Mouse (Mus musculus) liver, embryonic 12.5 days (tissue): ENCODE results near the gene Mink1. TPM values are rescaled to one million over a fixed set of nuclear protein-coding genes. Genes with fewer than 3 reads are reported as not detected.
"Not testable (repeated sequence)": the region's sequence is repeated elsewhere in the genome, so short reads cannot be mapped to it uniquely, and the experiment has no call there.

Experiments used
- ATAC-seq: fragments of 200-750 bp; cut with Nextera tagmentation; 2 replicates; pipeline ENCODE4 v1.8.0; 2017; ENCODE audit warnings: moderate number of reproducible peaks, mild to moderate bottlenecking, moderate library complexity
- H3K27ac ChIP-seq: fragments of 300-500 bp; sonication (generic); 2 replicates; pipeline ENCODE4 v1.5.1; 2016; ENCODE audit warnings: mild to moderate bottlenecking
- H3K27me3 ChIP-seq: fragments of 300-500 bp; sonication (generic); replicated peaks from 2 replicates; pipeline ENCODE4 v1.6.1; 2016; ENCODE audit warnings: mild to moderate bottlenecking, moderate library complexity
- H3K36me3 ChIP-seq: fragments of 300-500 bp; sonication (generic); 2 replicates; pipeline ENCODE4 v1.6.1; 2016; ENCODE audit warnings: mild to moderate bottlenecking, moderate library complexity
- H3K4me1 ChIP-seq: fragments of 300-500 bp; sonication (generic); 2 replicates; pipeline ENCODE4 v1.6.1; 2016
- H3K4me2 ChIP-seq: fragments of 300-500 bp; sonication (generic); 2 replicates; pipeline ENCODE4 v1.6.1; 2016; ENCODE audit warnings: mild to moderate bottlenecking, moderate library complexity
- H3K4me3 ChIP-seq: fragments of 300-500 bp; sonication (generic); 2 replicates; pipeline ENCODE4 v1.5.1; 2016; ENCODE audit warnings: mild to moderate bottlenecking, moderate library complexity
- H3K9ac ChIP-seq: fragments of 300-500 bp; sonication (generic); 2 replicates; pipeline ENCODE4 v1.6.1; 2016; ENCODE audit warnings: mild to moderate bottlenecking, moderate library complexity
- H3K9me3 ChIP-seq: fragments of 300-500 bp; sonication (generic); replicated peaks from 2 replicates; pipeline ENCODE4 v1.6.1; 2016; ENCODE audit warnings: mild to moderate bottlenecking, moderate library complexity
- WGBS: fragments of 180-500 bp; shearing (Covaris S2); methylation state at CpG from one replicate; pipeline ENCODE4 v1.1.7; 2016; ENCODE audit not compliant: insufficient replicate concordance; 5-methylcytosine and 5-hydroxymethylcytosine counted together
- polyA plus RNA-seq: library from polyadenylated mRNA; unstranded; fragments of >200 nt; fragmentation: Nextera tagmentation; extraction: Ambion mirVana; gene quantifications from 2 replicates; pipeline ENCODE4 v1.2.1, GENCODE M21; 2016

Mink1 gene
- 8.3 and 8.7 TPM in 2 replicates for polyA plus RNA-seq

DNA sequence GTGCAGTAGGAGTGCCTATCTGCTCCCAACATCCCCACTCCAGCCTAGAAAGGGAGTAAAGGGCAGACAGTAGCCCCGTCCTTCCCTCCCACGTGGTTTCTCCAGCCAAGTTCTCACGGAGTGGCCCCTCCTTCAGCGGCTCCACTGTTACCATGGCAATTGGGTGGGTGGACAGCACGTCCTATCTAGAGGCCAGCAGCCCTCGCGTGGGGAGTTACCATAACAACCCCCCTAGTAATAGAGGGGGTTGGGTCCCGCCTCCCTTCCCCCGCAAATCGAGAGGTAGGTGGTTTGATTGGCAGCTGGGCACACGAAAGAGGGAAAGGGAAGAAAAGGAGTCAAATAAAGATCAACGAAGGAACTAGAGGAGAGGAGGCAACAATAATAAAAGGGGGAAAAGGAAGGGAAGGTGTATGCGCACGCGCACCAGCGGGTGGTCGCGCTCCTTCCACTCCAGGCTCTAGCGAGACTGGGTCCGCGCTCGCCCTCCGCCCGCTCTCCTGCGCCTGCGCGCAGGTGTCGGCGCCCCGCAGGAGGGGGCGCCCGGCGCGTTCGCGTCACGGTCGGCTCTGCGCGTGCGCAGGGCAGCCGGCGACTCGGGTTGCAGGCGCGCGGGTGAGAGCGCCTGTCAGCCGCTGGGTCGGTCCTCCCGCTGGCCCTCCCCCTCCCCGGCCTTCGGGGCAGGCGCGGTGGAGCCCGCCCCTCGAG is at the start of gene Mink1:
Gene Mink1 (plus strand): TSS at position 595 of the 708 bp plus-strand sequence.
- Histone ChIP-seq H3K9ac (peak within 1 kb of the TSS; percentile 85), H3K4me2 (peak within 1 kb of the TSS; percentile 99), H3K4me3 (peak within 1 kb of the TSS; percentile 68), H3K27ac (peak within 1 kb of the TSS; percentile 73), H3K36me3 (peaks cover 5% of the 10 kb centered on the region; the same call in 1 of the 2 replicates), H3K4me1 (peaks cover 54% of the 10 kb centered on the region), H3K9me3 (no peaks in the 10 kb centered on the region), H3K27me3 (no peaks in the 10 kb centered on the region)
- ATAC-seq, result peak; percentile 83
- under 1% methylated on average over 44 of the region's 57 CpGs for WGBS

GRCm38 (mm10) chr11:70513520-70513919 is 49.2 kb upstream of the Mink1 start:
- H3K9ac ChIP-seq, result no peak overlapping the region
- H3K36me3 ChIP-seq, result no peaks in the 10 kb centered on the region
- ATAC-seq, result no peak
- H3K4me1 ChIP-seq, result peaks cover 25% of the 10 kb centered on the region
- H3K27me3 ChIP-seq, result peaks cover 34% of the 10 kb centered on the region
- 68% methylated on average over 11 of the region's 11 CpGs for WGBS
- no peak overlapping the region for H3K4me3 ChIP-seq
- H3K9me3 ChIP-seq, result no peaks in the 10 kb centered on the region
- no peak overlapping the region for H3K4me2 ChIP-seq
- no peak overlapping the region for H3K27ac ChIP-seq

DNA sequence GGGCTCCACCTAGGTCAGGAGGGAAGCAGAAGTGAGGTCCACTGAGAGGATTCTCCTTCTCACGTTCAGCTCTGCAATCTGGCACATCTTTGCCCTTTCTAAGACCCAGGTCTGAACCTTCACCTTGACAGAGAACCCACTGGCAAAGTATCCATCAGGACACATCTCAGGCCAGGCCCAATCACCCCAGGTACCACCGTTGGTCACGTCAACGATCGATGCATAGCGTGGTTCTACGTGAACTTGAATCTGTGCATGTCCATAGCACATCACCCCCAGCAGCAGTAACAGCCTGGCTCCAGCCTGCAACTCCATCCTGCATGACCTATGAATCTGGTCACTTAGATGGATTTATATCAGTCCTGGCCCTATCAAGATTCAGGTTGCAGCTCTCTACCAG is 48.4 kb upstream of the Mink1 start, which contains the start of gene Vmo1:
Gene Vmo1 (minus strand): TSS at position 329 of the 400 bp plus-strand sequence.
- no peaks in the 10 kb centered on the region for H3K36me3 ChIP-seq
- no peak within 1 kb of the TSS for H3K4me3 ChIP-seq
- 75% methylated on average over 7 of the region's 7 CpGs for WGBS
- no peak for ATAC-seq
- no peak within 1 kb of the TSS for H3K27ac ChIP-seq
- H3K9ac ChIP-seq, result no peak within 1 kb of the TSS
- H3K4me2 ChIP-seq, result no peak within 1 kb of the TSS
- H3K9me3 ChIP-seq, result no peaks in the 10 kb centered on the region
- H3K4me1 ChIP-seq, result peaks cover 33% of the 10 kb centered on the region
- peaks cover 29% of the 10 kb centered on the region for H3K27me3 ChIP-seq

GRCm38 (mm10) chr11:70516352-70516751 is 46.3 kb upstream of the Mink1 start:
- 16% methylated on average over 2 of the region's 2 CpGs for WGBS
- ATAC-seq, result no peak

DNA sequence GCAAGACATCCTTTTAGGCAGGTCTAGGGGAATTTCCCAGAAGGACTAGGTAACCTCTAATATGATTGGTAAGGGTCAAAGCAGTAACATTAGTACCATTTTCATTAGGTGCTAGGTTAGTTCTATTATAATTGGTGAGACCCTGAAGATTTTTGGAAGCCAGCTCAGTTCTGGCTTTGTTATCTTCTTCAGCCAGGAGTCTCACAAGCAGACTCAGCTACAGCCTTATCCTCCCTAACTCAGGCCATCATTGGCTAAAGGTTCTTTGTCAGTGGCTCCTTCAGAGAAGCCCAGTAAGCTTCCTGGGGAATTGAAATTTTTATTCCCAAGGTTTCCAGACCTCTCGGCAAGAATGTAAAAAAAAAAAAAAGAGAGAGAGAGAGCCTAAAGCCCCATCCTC is 44.2 kb upstream of the Mink1 start:
- H3K9me3 ChIP-seq, result no peaks in the 10 kb centered on the region
- H3K27ac ChIP-seq, result 0 out of 2 replicates have a peak overlapping the region, but pooled peaks have one; percentile 0
- no peak for ATAC-seq
- H3K4me1 ChIP-seq, result peaks cover 32% of the 10 kb centered on the region
- H3K9ac ChIP-seq, result no peak overlapping the region
- no peak overlapping the region for H3K4me3 ChIP-seq
- H3K27me3 ChIP-seq, result peaks cover 33% of the 10 kb centered on the region
- peak overlapping the region; percentile 56; the same call in 1 of the 2 replicates for H3K4me2 ChIP-seq
- 28% methylated on average over 1 of the region's 1 CpGs for WGBS
- no peaks in the 10 kb centered on the region for H3K36me3 ChIP-seq

More at GRCm38 (mm10) chr11:70516352-70516751, 46.3 kb upstream of the Mink1 start:
- Histone ChIP-seq H3K4me2 (no peak overlapping the region), H3K9me3 (no peaks in the 10 kb centered on the region), H3K4me3 (no peak overlapping the region), H3K4me1 (peaks cover 39% of the 10 kb centered on the region), H3K9ac (no peak overlapping the region), H3K27me3 (peaks cover 32% of the 10 kb centered on the region), H3K27ac (no peak overlapping the region), H3K36me3 (no peaks in the 10 kb centered on the region)

DNA sequence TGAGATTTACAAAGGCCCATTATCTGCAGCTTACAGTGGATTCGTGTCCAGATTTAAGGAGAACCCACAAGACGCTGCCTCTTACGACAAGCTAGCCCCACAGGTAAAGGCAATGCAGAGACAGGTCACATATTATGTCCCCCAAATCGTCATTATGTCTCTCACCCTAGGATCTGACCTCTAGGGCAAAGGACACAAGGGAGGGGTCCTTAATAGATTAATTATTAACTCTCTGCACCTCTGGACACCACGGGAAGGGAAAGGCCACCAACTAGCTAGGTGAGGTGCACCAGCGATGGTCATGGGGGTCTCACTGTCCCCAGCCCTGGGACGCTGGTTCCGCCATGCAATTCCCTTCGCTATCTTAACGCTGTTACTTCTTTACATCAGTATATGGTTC is 43.8 kb upstream of the Mink1 start, which contains the start of gene Gltpd2:
Gene Gltpd2 (plus strand): TSS at position 274 of the 400 bp plus-strand sequence.
- WGBS, result 61% methylated on average over 10 of the region's 10 CpGs

GRCm38 (mm10) chr11:70520178-70520769 is 42.4 kb upstream of the Mink1 start:
- Histone ChIP-seq H3K9ac (peak overlapping the region; percentile 36), H3K36me3 (no peaks in the 10 kb centered on the region), H3K27me3 (peaks cover 26% of the 10 kb centered on the region), H3K9me3 (no peaks in the 10 kb centered on the region), H3K4me1 (peaks cover 39% of the 10 kb centered on the region), H3K27ac (peak overlapping the region; percentile 69), H3K4me2 (peak overlapping the region; percentile 56), H3K4me3 (peak overlapping the region; percentile 41)
- no peak for ATAC-seq
- 22% methylated on average over 41 of the region's 41 CpGs for WGBS

More for the DNA sequence above, 43.8 kb upstream of the Mink1 start, which contains the start of gene Gltpd2:
- Histone ChIP-seq H3K4me3 (peak within 1 kb of the TSS; percentile 41), H3K27ac (peak within 1 kb of the TSS; percentile 69), H3K4me2 (peak within 1 kb of the TSS; percentile 56), H3K27me3 (peaks cover 28% of the 10 kb centered on the region), H3K9ac (peak within 1 kb of the TSS; percentile 36), H3K9me3 (no peaks in the 10 kb centered on the region), H3K36me3 (no peaks in the 10 kb centered on the region), H3K4me1 (peaks cover 32% of the 10 kb centered on the region)
- ATAC-seq, result 0 out of 2 replicates have a peak, but pooled peaks have one; percentile 28

DNA sequence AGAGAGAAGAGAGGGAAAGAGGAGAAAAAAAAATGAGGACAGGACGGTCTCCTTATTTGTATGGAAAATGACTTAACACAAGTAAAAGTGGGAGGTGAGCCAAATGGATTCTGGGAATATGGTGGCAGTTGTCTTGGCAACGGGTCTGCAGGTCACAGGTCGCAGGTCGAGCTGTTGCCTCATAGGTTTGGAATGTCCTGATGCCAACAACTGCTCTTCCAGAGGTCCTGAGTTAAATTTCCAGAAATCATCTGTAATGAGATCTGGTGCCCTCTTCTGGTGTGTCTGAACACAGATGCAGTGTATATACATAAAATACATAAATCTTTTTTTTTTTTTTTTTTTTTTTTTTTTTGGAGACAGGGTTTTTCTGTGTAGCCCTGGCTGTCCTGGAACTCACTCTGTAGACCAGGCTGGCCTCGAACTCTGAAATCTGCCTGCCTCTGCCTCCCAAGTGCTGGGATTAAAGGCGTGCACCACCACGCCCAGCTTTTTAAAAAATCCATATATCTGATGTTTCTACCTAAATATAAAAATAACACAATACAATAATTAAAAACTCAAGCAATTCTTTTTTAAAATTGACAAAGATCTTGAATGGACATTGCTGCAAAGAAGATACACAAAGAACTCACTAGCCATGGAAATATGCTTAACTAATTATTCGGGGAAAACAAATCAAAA is 39.2 kb upstream of the Mink1 start:
- not testable (repeated sequence) for H3K27ac ChIP-seq, H3K4me2 ChIP-seq, H3K4me3 ChIP-seq, H3K9me3 ChIP-seq, ATAC-seq, H3K9ac ChIP-seq
- H3K4me1 ChIP-seq, result peaks cover 41% of the 10 kb centered on the region
- peaks cover 26% of the 10 kb centered on the region for H3K27me3 ChIP-seq
- 77% methylated on average over 8 of the region's 8 CpGs for WGBS
- peaks cover 24% of the 10 kb centered on the region for H3K36me3 ChIP-seq

DNA sequence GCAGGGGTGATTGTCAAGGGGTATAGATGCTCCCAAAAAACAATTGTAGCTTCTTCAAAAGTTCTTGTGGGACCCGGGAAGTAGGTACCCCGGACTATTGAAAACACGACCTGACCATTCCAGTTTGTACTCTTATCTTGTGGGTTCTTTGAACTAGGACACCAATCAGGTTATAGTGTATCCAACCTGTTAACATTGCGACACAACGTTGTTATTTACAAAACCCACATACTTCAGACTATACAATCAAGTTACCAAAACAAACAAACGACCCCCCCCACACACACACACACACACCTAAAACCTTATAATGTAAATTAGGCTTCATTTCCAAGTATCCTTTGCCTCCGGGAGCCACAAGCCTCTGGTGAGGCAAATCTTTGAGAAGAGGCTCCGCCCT is 37.9 kb upstream of the Mink1 start:
- Histone ChIP-seq H3K9me3 (no peaks in the 10 kb centered on the region), H3K4me2 (peak overlapping the region; percentile 75), H3K4me3 (peak overlapping the region; percentile 86), H3K36me3 (peaks cover 32% of the 10 kb centered on the region), H3K4me1 (peaks cover 29% of the 10 kb centered on the region), H3K27me3 (peaks cover 18% of the 10 kb centered on the region), H3K9ac (peak overlapping the region; percentile 29), H3K27ac (no peak overlapping the region)
- WGBS, result 2% methylated on average over 8 of the region's 8 CpGs
- ATAC-seq, result peak; percentile 38

- Histone ChIP-seq H3K4me1 (peaks cover 24% of the 10 kb centered on the region), H3K27ac (peak within 1 kb of the TSS; percentile 69), H3K4me3 (peak within 1 kb of the TSS; percentile 86), H3K9me3 (no peaks in the 10 kb centered on the region), H3K36me3 (peaks cover 32% of the 10 kb centered on the region), H3K4me2 (peak within 1 kb of the TSS; percentile 75), H3K27me3 (peaks cover 14% of the 10 kb centered on the region), H3K9ac (peak within 1 kb of the TSS; percentile 86)
- peak; percentile 89 for ATAC-seq
- WGBS, result 0% methylated on average over 25 of the region's 26 CpGs
Observed at GRCm38 (mm10) chr11:70525184-70525678, 37.5 kb upstream of the Mink1 start, which contains the start of gene Psmb6. TSS of gene Psmb6 (plus strand) at chr11:70525367.

GRCm38 (mm10) chr11:70525726-70526125 is 37.0 kb upstream of the Mink1 start:
- peaks cover 32% of the 10 kb centered on the region for H3K36me3 ChIP-seq
- WGBS, result 2% methylated on average over 12 of the region's 12 CpGs
- H3K4me3 ChIP-seq, result peak overlapping the region; percentile 86
- H3K27ac ChIP-seq, result peak overlapping the region; percentile 69; the same call in 1 of the 2 replicates
- H3K9me3 ChIP-seq, result no peaks in the 10 kb centered on the region
- H3K27me3 ChIP-seq, result peaks cover 9% of the 10 kb centered on the region
- H3K4me2 ChIP-seq, result peak overlapping the region; percentile 75
- ATAC-seq, result no peak
- peaks cover 23% of the 10 kb centered on the region for H3K4me1 ChIP-seq
- peak overlapping the region; percentile 86 for H3K9ac ChIP-seq
